Mouse (Mus musculus) cerebellum, postnatal 4 days (tissue): ENCODE measurements around the gene Ctxn1.

Source experiments
- DNase-seq, 2 experiments: peaks; one replicate each; pipeline ENCODE4 v3.0.0; 2022; ENCODE audit warnings: low spot score in 2 of 2, mixed read lengths in 1 of 2

Ctxn1 gene

DNA sequence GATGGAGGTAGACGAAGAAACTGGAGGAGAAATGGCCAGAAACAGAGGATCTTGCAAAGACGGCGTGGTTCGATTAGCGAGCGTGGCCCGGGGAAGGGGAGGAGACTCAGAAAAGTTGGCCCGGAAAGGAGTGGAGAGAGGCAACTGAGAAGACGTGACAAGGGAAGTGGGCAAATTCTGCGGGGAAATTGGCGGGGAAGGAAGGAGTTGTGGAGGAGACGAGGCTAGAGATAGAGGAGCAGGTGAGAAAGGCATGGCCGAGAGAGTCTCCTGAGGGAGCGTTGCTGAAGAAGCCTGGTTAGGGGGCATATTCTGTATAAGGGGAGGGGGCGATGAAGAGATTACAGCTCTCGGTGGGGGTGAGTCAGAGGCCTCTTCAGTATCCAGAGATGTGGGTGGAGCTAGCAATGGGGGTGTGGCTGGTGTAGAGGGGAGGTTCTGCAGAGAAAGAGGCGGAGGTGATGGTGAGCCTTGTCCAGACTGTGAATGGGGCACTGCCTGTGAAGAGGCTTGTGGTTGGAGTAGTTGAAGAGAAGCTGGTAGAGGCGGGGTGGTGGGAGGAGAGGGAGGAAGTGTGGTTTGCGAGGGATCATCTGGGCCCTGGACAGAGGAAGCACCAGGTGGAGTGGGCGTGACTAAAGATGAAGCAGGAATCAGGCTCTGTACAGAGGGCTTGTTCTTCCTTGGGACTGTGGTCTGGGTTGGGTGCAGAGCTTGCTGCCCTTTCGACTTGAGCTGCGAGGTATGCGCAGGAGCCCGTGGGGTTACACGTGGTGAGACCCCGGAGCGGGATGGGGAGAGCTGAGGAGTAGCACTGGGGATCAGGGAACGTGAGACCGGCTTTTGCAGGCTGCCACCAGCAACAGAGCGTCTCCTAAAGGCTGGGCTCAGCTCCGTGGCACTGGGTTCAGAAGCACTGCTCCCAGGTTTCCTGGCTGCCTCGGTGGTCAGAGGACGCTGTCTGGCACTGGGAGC lies 44.8 kb downstream of the Ctxn1 start:
- DNase-seq: no peak

DNA sequence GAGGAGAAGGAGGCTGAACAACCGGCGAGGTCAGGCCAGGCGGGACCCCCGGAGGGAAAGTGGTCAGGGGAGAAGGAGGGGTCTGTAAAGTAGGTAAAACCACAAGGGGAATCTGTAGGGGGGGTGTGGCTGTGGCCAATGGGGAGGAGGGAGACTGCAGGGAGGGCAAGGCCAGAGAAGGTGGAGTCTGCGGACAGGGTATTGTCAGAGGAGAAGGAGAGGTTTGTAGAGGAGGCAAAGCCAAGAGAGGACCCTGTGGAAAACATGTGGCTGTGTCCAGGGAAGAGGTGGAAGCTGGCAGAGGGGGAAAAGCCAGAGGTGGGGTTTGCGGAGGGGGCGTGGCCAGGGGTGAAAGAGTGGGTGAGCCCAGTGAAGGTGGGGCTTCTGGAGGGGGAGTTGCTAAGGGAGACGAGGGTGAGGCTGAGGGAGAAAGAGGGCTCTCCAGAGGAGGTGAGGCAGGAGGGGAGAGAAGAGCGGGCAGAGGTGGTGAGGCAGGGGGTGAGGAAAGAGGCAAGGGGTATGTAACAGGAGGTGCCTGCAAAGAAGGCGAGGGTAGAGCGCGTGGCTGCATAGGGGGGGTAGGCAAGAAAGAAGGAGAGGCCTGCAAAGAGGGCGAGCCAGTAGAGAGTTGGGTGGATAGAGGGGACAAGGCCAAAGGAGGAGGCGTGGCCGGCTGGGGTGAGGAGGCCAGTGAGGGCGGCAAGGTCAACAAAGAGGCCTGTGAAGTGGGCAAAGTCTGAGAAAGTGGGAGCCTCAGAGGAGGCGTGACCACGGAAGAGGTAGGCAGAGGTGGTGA lies 45.7 kb downstream of the Ctxn1 start:
- DNase-seq: peak in 1 of 2 experiments; percentile 43

DNA sequence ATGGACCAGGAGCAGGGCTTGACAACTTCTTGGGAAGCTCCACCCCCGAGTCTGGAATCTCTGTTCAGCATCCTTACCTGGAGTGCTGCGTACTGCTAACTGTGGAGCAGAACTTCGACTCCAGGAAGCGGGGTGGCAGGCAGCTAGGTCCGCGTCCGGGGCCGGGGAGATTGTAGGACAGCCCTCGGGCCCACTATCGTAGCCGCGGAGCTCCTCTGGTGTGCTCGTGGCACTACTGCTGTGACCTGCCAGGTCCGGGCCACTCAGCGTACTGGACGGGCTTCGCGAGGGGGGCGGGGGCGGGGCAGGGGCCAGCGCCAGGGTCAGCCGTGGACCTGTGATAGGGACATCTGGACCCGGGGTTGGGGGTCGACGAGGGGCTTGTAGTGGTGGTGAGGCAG lies 46.3 kb downstream of the Ctxn1 start:
- peak in 1 of 2 experiments; percentile 18 for DNase-seq

DNA sequence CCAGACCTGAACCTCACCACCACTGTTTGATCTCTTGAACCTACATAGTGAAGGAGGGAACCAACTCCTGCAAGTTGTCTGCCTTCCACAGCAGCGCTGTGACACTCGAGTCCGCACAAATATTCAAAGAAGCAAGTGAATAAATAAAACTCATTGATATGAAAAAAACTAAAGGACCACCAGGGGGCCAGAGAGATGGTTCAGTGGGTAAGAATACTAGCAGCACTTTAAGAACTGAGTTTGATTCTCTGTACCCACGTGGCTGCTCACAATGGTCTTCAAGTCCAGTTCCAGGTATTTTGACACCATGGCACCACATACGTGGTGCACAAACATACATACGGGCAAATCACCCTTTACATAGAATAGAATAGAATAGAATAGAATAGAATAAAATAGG lies 48.0 kb downstream of the Ctxn1 start:
- no peak for DNase-seq
